Mouse (Mus musculus) gastrocnemius, adult 2 months (tissue): ENCODE data around the gene Hoxd3. TPM values are rescaled to one million over a fixed set of nuclear protein-coding genes. Genes with fewer than 3 reads are reported as not detected.

Experiments
- DNase-seq: peaks from one replicate; pipeline ENCODE4 v3.0.0; 2022
- H3K27ac ChIP-seq: fragments of 200-600 bp; 2 replicates; pipeline ENCODE4 v1.8.1; 2022; ENCODE audit warnings: mild to moderate bottlenecking
- H3K4me3 ChIP-seq: fragments of 200-600 bp; 2 replicates; pipeline ENCODE4 v1.8.1; 2022; ENCODE audit warnings: mild to moderate bottlenecking, moderate library complexity
- CTCF ChIP-seq: fragments of 200-600 bp; IDR thresholded peaks from 2 replicates; pipeline ENCODE4 v1.8.1; 2022; ENCODE audit warnings: antibody characterized with exemption, mild to moderate bottlenecking, moderate library complexity
- intact Hi-C: fragments of 180-260 bp; cut with DNase I; formaldehyde crosslinking; loops from one replicate; pipeline ENCODE4 v1.15.1; 2025
- total RNA-seq, 2 experiments: library from RNA; stranded (reverse); gene quantifications; 2 replicates each; pipeline ENCODE4 v1.2.3; 2021

Hoxd3 gene
- total RNA-seq, 2 experiments from 2014 or later = not detected

GRCm38 (mm10) chr2:74739476-74739800 is 27.7 kb downstream of the Hoxd3 start:
- no peak for DNase-seq
- Histone ChIP-seq H3K27ac (no peak overlapping the region), H3K4me3 (no peak overlapping the region)
- intact Hi-C loops = no loop called here
- TF ChIP-seq CTCF = no peak

- DNase-seq = no peak
- Histone ChIP-seq H3K27ac (no peak overlapping the region; the same call in 1 of the 2 replicates), H3K4me3 (peak overlapping the region; percentile 68)
- no peak for TF ChIP-seq CTCF
- intact Hi-C loops = no loop called here
These were observed 28.1 kb downstream of the Hoxd3 start for GRCm38 (mm10) chr2:74739869-74740268.

- intact Hi-C loops = no loop called here
- peak overlapping the region; percentile 68 for H3K4me3 ChIP-seq
These were observed 28.8 kb downstream of the Hoxd3 start for GRCm38 (mm10) chr2:74740311-74741091.

GRCm38 (mm10) chr2:74741252-74741978 is 29.7 kb downstream of the Hoxd3 start:
- no peak for DNase-seq
- no peak for TF ChIP-seq CTCF
- no peak overlapping the region for H3K4me3 ChIP-seq
- intact Hi-C loops = no loop called here
- H3K27ac ChIP-seq = no peak overlapping the region

More at GRCm38 (mm10) chr2:74740311-74741091, 28.8 kb downstream of the Hoxd3 start:
- TF ChIP-seq CTCF = no peak
- peak; percentile 56 for DNase-seq
- H3K27ac ChIP-seq = peak overlapping the region; percentile 38; the same call in 1 of the 2 replicates

GRCm38 (mm10) chr2:74741979-74742277 is 30.2 kb downstream of the Hoxd3 start:
- intact Hi-C loops = no loop called here
- H3K4me3 ChIP-seq = no peak overlapping the region
- no peak for DNase-seq
- TF ChIP-seq CTCF = no peak
- H3K27ac ChIP-seq = no peak overlapping the region

- H3K4me3 ChIP-seq = no peak overlapping the region
- H3K27ac ChIP-seq = no peak overlapping the region
- TF ChIP-seq CTCF = no peak
- DNase-seq = no peak
- intact Hi-C loops = no loop called here
These were observed 34.0 kb downstream of the Hoxd3 start for GRCm38 (mm10) chr2:74745540-74746297.

- no peak for TF ChIP-seq CTCF
- intact Hi-C loops = no loop called here
- no peak for DNase-seq
- H3K27ac ChIP-seq = no peak overlapping the region
- H3K4me3 ChIP-seq = peak overlapping the region; percentile 24; the same call in 1 of the 2 replicates
These were observed 34.7 kb downstream of the Hoxd3 start for GRCm38 (mm10) chr2:74746298-74746921.

GRCm38 (mm10) chr2:74747006-74747405 is 35.3 kb downstream of the Hoxd3 start:
- no peak for TF ChIP-seq CTCF
- no peak overlapping the region for H3K27ac ChIP-seq
- no peak overlapping the region for H3K4me3 ChIP-seq
- no peak for DNase-seq
- intact Hi-C loops = no loop called here

GRCm38 (mm10) chr2:74747661-74748141 is 36.0 kb downstream of the Hoxd3 start:
- no peak for TF ChIP-seq CTCF
- no peak overlapping the region for H3K4me3 ChIP-seq
- H3K27ac ChIP-seq = no peak overlapping the region
- DNase-seq = no peak
- intact Hi-C loops = no loop called here

- no peak for DNase-seq
- Histone ChIP-seq H3K4me3 (no peak overlapping the region), H3K27ac (no peak overlapping the region)
- intact Hi-C loops = no loop called here
- TF ChIP-seq CTCF = no peak
These were observed 36.8 kb downstream of the Hoxd3 start for GRCm38 (mm10) chr2:74748436-74748995.

- TF ChIP-seq CTCF = no peak
- Histone ChIP-seq H3K27ac (no peak overlapping the region; the same call in 1 of the 2 replicates), H3K4me3 (peak overlapping the region; percentile 65)
- DNase-seq = peak; percentile 58
- intact Hi-C loops = no loop called here
These were observed 37.8 kb downstream of the Hoxd3 start for GRCm38 (mm10) chr2:74749337-74750121.
